ENCODE assay signal across 13 mouse cellular contexts in the genomic region with DNA sequence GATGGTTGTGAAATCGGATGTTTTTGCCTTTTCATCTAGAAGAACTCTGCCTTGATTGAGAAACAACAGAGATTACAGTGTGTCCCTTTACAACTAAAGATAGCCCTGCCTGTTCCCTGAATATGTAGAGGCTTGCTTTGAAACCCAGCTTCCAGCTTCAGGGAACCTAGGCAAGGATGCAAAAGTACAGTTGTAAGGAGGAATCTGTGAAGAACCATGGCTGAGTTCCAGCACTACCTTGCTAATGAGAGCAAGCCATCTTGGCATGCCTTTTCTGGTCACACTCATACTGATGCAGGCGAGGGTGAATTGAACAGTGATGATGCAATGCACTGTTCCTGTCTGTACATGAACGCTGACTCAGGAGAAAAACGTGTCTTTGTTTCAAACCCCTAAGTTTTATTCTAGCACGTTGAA.
DNase-seq lines count a peak whose midpoint lies in the region; ATAC-seq and TF ChIP-seq lines count a peak whose summit lies in the region.
"Had no signal": no experiment of that assay in that cellular context is flagged by ENCODE, and none has a peak within 500 bp of the region (broad histone marks: within the 10 kb centered on the region; RNA-seq: fewer than 3 reads in every experiment).

No protein-coding gene starts in this region.

- H3K4me2 ChIP-seq in liver, postnatal 0 days (ENCODE audit: low read depth, low read length) = no peak overlapping the region
- no peak overlapping the region for H3K4me2 ChIP-seq in liver, embryonic 12.5 days
- H3K4me2 ChIP-seq: embryonic facial prominence, embryonic 12.5 days; stomach, embryonic 15.5 days had no signal

- no peak overlapping the region for H3K9ac ChIP-seq in liver, postnatal 0 days (replicated peaks)
- H3K9ac ChIP-seq in liver, embryonic 12.5 days = no peak overlapping the region
- H3K9ac ChIP-seq: embryonic facial prominence, embryonic 12.5 days; liver, embryonic 14.5 days; stomach, embryonic 15.5 days had no signal

- H3K9me3 ChIP-seq in liver, postnatal 0 days (ENCODE audit: low read length) = no peaks in the 10 kb centered on the region
- H3K9me3 ChIP-seq in liver, embryonic 12.5 days (replicated peaks) = no peaks in the 10 kb centered on the region
- H3K9me3 ChIP-seq: embryonic facial prominence, embryonic 12.5 days; stomach, embryonic 15.5 days had no signal

- H3K4me3 ChIP-seq in liver, postnatal 0 days (ENCODE audit: low read depth, low read length) = no peak overlapping the region
- no peak overlapping the region for H3K4me3 ChIP-seq in liver, embryonic 12.5 days
- H3K4me3 ChIP-seq: embryonic facial prominence, embryonic 12.5 days; stomach, embryonic 15.5 days had no signal

- H3K27ac ChIP-seq in liver, postnatal 0 days (ENCODE audit: low read depth) = no peak overlapping the region
- no peak overlapping the region for H3K27ac ChIP-seq in liver, embryonic 12.5 days
- H3K27ac ChIP-seq: embryonic facial prominence, embryonic 12.5 days; liver, embryonic 14.5 days; stomach, embryonic 15.5 days had no signal

- H3K27me3 ChIP-seq in liver, postnatal 0 days (ENCODE audit: insufficient read depth, low read length) = no peaks in the 10 kb centered on the region
- no peaks in the 10 kb centered on the region for H3K27me3 ChIP-seq in liver, embryonic 12.5 days (replicated peaks)
- H3K27me3 ChIP-seq: embryonic facial prominence, embryonic 12.5 days; stomach, embryonic 15.5 days had no signal

- intact Hi-C loops in heart, postnatal 10 days (cut with DNase I) = no loop called here

- TF ChIP-seq EP300 in liver, postnatal 0 days (IDR thresholded peaks at IDR 0.05; ENCODE audit: low read depth) = no peak

- 23% methylated on average over 5 of the region's 5 CpGs for WGBS in liver, postnatal 0 days (ENCODE audit: insufficient replicate concordance)
- WGBS in liver, embryonic 12.5 days (ENCODE audit: insufficient replicate concordance) = 43% methylated on average over 5 of the region's 5 CpGs

- no peaks in the 10 kb centered on the region for H3K36me3 ChIP-seq in liver, postnatal 0 days (replicated peaks; ENCODE audit: insufficient read depth, low read length)
- H3K36me3 ChIP-seq in liver, embryonic 12.5 days = no peaks in the 10 kb centered on the region
- H3K36me3 ChIP-seq: embryonic facial prominence, embryonic 12.5 days; stomach, embryonic 15.5 days had no signal

- no peaks in the 10 kb centered on the region for H3K4me1 ChIP-seq in liver, postnatal 0 days (ENCODE audit: insufficient read depth)
- no peaks in the 10 kb centered on the region for H3K4me1 ChIP-seq in liver, embryonic 12.5 days
- H3K4me1 ChIP-seq: embryonic facial prominence, embryonic 12.5 days; stomach, embryonic 15.5 days had no signal

- peak; percentile 40; the same call in 1 of the 2 replicates for ATAC-seq in liver, postnatal 0 days
- ATAC-seq in liver, embryonic 12.5 days = no peak
- 0 out of 2 replicates have a peak, but pooled peaks have one; percentile 25 for ATAC-seq in common myeloid progenitor, adult 5-6 weeks (replicated peaks; ENCODE audit: low read depth, poor library complexity, severe bottlenecking)
- peak; percentile 76 for ATAC-seq in megakaryocyte progenitor cell, adult 5-6 weeks (replicated peaks; ENCODE audit: poor library complexity)

- DNase-seq in heart, adult 11 months = peak; percentile 86
- DNase-seq in heart, postnatal 10 days = no peak
- DNase-seq in liver, postnatal 0 days = no peak
- DNase-seq in thymus, postnatal 14 days = no peak
- DNase-seq in kidney, adult 9 months = no peak
- DNase-seq: adrenal gland, postnatal 25 days; cerebellum, adult 2 months had no signal

- TF ChIP-seq CTCF in liver, postnatal 0 days (IDR thresholded peaks at IDR 0.05; ENCODE audit: low read depth) = no peak
